Mouse (Mus musculus): ENCODE measurements around the gene Gm3629.
"Not testable (repeated sequence)": the region's sequence is repeated elsewhere in the genome, so short reads cannot be mapped to it uniquely, and the experiment has no call there.

Gm3629 gene

GRCm38 (mm10) chr14:6590513-6590912 lies at the start of gene Gm3629:
Gene Gm3629 (minus strand): TSS chr14:6590613.
- DNase-seq = not testable (repeated sequence)

- not testable (repeated sequence) for DNase-seq
Observed at GRCm38 (mm10) chr14:6622318-6622717, 31.9 kb upstream of the Gm3629 start, which contains the start of gene Gm3460. Gene Gm3460 (minus strand): TSS chr14:6622418.

- peak in 1 of 2 experiments; percentile 2 for DNase-seq
Observed at GRCm38 (mm10) chr14:6606436-6606835, 16.0 kb upstream of the Gm3629 start.

- peak; percentile 5 to 7 for DNase-seq
Observed at GRCm38 (mm10) chr14:6605004-6605403, 14.6 kb upstream of the Gm3629 start.

- peak; percentile 51 to 63 for DNase-seq
Observed at GRCm38 (mm10) chr14:6604551-6604950, 14.1 kb upstream of the Gm3629 start.

GRCm38 (mm10) chr14:6537190-6537589 lies 53.2 kb downstream of the Gm3629 start, which contains the start of gene Gm8356:
Gene Gm8356 (minus strand): TSS chr14:6537290.
- DNase-seq = not testable (repeated sequence)
